Mouse (Mus musculus) embryo, embryonic 11.5 days (tissue): Measurements from ENCODE around the gene Rab37.

Experiments
- DNase-seq: peaks from one replicate; pipeline ENCODE4 v3.0.0-alpha.2; 2012; ENCODE audit warnings: low read depth, low spot score

The Rab37 gene

GRCm38 (mm10) chr11:115197558-115197957, 106.3 kb downstream of the Rab37 start:
- no peak for DNase-seq

GRCm38 (mm10) chr11:115198932-115199384, 107.7 kb downstream of the Rab37 start:
- DNase-seq, result no peak

GRCm38 (mm10) chr11:115200520-115200919, 109.3 kb downstream of the Rab37 start:
- DNase-seq, result no peak

- DNase-seq, result peak; percentile 63
Measured at GRCm38 (mm10) chr11:115202316-115202715, 111.1 kb downstream of the Rab37 start.

GRCm38 (mm10) chr11:115202756-115203155, 111.5 kb downstream of the Rab37 start:
- no peak for DNase-seq

GRCm38 (mm10) chr11:115208126-115208525, 116.9 kb downstream of the Rab37 start:
- DNase-seq, result no peak

GRCm38 (mm10) chr11:115208776-115209732, 117.8 kb downstream of the Rab37 start:
- no peak for DNase-seq

GRCm38 (mm10) chr11:115209958-115210357, 118.7 kb downstream of the Rab37 start:
- DNase-seq, result no peak
